Mouse (Mus musculus) naive thymus-derived CD4-positive, alpha-beta T cell, adult 2 months (primary cell): ENCODE data around the gene 9930021J03Rik.

ENCODE experiments used
- DNase-seq: peaks from one replicate; pipeline ENCODE4 v3.0.0-alpha.2; 2011; ENCODE audit warnings: low read depth

Gene 9930021J03Rik

GRCm38 (mm10) chr19:29810022-29810421 lies 4.2 kb upstream of the 9930021J03Rik start:
- DNase-seq: no peak

GRCm38 (mm10) chr19:29805101-29805916 lies 480 bp downstream of the 9930021J03Rik start:
- peak; percentile 76 for DNase-seq

GRCm38 (mm10) chr19:29803946-29804345 lies 1.8 kb downstream of the 9930021J03Rik start:
- no peak for DNase-seq

GRCm38 (mm10) chr19:29797371-29797770 lies 8.4 kb downstream of the 9930021J03Rik start:
- no peak for DNase-seq

GRCm38 (mm10) chr19:29787997-29788396 lies 17.8 kb downstream of the 9930021J03Rik start:
- DNase-seq: no peak

- no peak for DNase-seq
Measured at GRCm38 (mm10) chr19:29782914-29783313, 22.9 kb downstream of the 9930021J03Rik start.

GRCm38 (mm10) chr19:29753939-29754338 lies 51.9 kb downstream of the 9930021J03Rik start:
- no peak for DNase-seq

GRCm38 (mm10) chr19:29750994-29751393 lies 54.8 kb downstream of the 9930021J03Rik start:
- no peak for DNase-seq

- DNase-seq: no peak
Measured at GRCm38 (mm10) chr19:29743531-29743930, 62.3 kb downstream of the 9930021J03Rik start.

GRCm38 (mm10) chr19:29740661-29741060 lies 65.1 kb downstream of the 9930021J03Rik start:
- no peak for DNase-seq

- peak; percentile 13 for DNase-seq
Measured at GRCm38 (mm10) chr19:29739608-29740007, 66.2 kb downstream of the 9930021J03Rik start.

- DNase-seq: no peak
Measured at GRCm38 (mm10) chr19:29735421-29735820, 70.4 kb downstream of the 9930021J03Rik start.

- no peak for DNase-seq
Measured at GRCm38 (mm10) chr19:29718476-29718875, 87.3 kb downstream of the 9930021J03Rik start.

GRCm38 (mm10) chr19:29717854-29718253 lies 87.9 kb downstream of the 9930021J03Rik start:
- peak; percentile 9 for DNase-seq

- DNase-seq: no peak
Measured at GRCm38 (mm10) chr19:29713451-29713850, 92.3 kb downstream of the 9930021J03Rik start.

- DNase-seq: no peak
Measured at GRCm38 (mm10) chr19:29709461-29709860, 96.3 kb downstream of the 9930021J03Rik start.

- no peak for DNase-seq
Measured at GRCm38 (mm10) chr19:29708461-29708860, 97.3 kb downstream of the 9930021J03Rik start.

GRCm38 (mm10) chr19:29708003-29708402 lies 97.8 kb downstream of the 9930021J03Rik start:
- DNase-seq: peak; percentile 55

- no peak for DNase-seq
Measured at GRCm38 (mm10) chr19:29707314-29707898, 98.4 kb downstream of the 9930021J03Rik start.

GRCm38 (mm10) chr19:29704436-29704835 lies 101.4 kb downstream of the 9930021J03Rik start:
- no peak for DNase-seq

GRCm38 (mm10) chr19:29701707-29702106 lies 104.1 kb downstream of the 9930021J03Rik start:
- no peak for DNase-seq

- DNase-seq: no peak
Measured at GRCm38 (mm10) chr19:29697245-29697874, 108.4 kb downstream of the 9930021J03Rik start, which contains the start of gene Mlana. TSS of gene Mlana (plus strand) at chr19:29697824.

GRCm38 (mm10) chr19:29696840-29697239 lies 108.9 kb downstream of the 9930021J03Rik start:
- DNase-seq: no peak
